Mouse (Mus musculus): ENCODE results near the gene Gm17482. TPM values are rescaled to one million over a fixed set of nuclear protein-coding genes. Genes with fewer than 3 reads are reported as not detected.

The Gm17482 gene
- total and polyA plus RNA-seq, 3 experiments, result not detected

DNA sequence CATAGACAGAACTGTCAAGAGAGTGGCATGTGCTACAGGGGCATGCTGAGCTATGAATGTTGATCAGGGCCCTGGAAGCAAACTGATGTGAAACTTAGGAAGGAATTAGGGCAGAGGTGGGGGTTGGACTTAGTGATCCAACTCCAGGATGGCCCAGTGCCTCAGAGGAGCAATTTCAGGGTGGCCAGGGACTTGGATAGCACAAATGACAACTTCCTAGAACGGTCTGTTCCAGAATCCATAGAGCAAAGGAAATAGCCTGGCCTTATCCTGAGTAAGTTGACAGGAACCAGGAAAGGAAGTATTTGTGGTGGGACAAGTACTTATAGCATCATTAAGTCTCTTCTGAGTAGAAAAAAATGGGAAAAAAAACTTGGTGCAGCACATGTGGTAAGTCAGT, 5.4 kb downstream of the Gm17482 start:
- no peak overlapping the region for H3K27ac ChIP-seq (ENCODE audit: control insufficient read depth, low read depth, low read length)
- H3K9ac ChIP-seq (ENCODE audit: control insufficient read depth, low read depth, low read length, poor library complexity, severe bottlenecking), result no peak overlapping the region
- DNase-seq (ENCODE audit: low read depth, low spot score), result no peak
- no peaks in the 10 kb centered on the region for H3K27me3 ChIP-seq (ENCODE audit: control insufficient read depth in 1 of 2, insufficient read depth in 2 of 2, low read length in 2 of 2)
- H3K4me1 ChIP-seq (ENCODE audit: control insufficient read depth in 1 of 2, insufficient read depth in 2 of 2, low read length in 2 of 2), result no peaks in the 10 kb centered on the region
- H3K4me3 ChIP-seq (ENCODE audit: control insufficient read depth in 1 of 2, insufficient read depth in 1 of 2, low read depth in 2 of 2, low read length in 2 of 2), result no peak overlapping the region
- H3K79me2 ChIP-seq (ENCODE audit: control insufficient read depth, insufficient read depth, low read length, poor library complexity), result no peaks in the 10 kb centered on the region
- TF ChIP-seq JUND (IDR thresholded peaks at IDR 0.05; ENCODE audit: low read depth, low read length) (no peak), TBP (IDR thresholded peaks at IDR 0.05; ENCODE audit: low read depth, low read length) (no peak), USF2 (IDR thresholded peaks at IDR 0.05; ENCODE audit: borderline replicate concordance in 1 of 2, insufficient read depth in 1 of 2, low read depth in 1 of 2, low read length in 2 of 2) (no peak), ETS1 (IDR thresholded peaks at IDR 0.05; ENCODE audit: low read depth, low read length) (no peak), GATA1 (IDR thresholded peaks at IDR 0.05; ENCODE audit: low read depth, low read length) (no peak), USF1 (IDR thresholded peaks at IDR 0.05; ENCODE audit: low read depth, low read length) (no peak), E2F4 (IDR thresholded peaks at IDR 0.05; ENCODE audit: borderline replicate concordance, low read depth, low read length) (no peak), ZMIZ1 (IDR thresholded peaks at IDR 0.05; ENCODE audit: low read depth, low read length) (no peak), EP300 (IDR thresholded peaks at IDR 0.05; ENCODE audit: low read depth in 1 of 2, low read length in 2 of 2) (no peak), MYC (IDR thresholded peaks at IDR 0.05; ENCODE audit: low read depth, low read length) (no peak)
- H3K36me3 ChIP-seq (ENCODE audit: control insufficient read depth in 1 of 2, insufficient read depth in 2 of 2, low read length in 2 of 2), result no peaks in the 10 kb centered on the region
- H3K9me3 ChIP-seq (replicated peaks; ENCODE audit: insufficient read depth, low read length), result no peaks in the 10 kb centered on the region

DNA sequence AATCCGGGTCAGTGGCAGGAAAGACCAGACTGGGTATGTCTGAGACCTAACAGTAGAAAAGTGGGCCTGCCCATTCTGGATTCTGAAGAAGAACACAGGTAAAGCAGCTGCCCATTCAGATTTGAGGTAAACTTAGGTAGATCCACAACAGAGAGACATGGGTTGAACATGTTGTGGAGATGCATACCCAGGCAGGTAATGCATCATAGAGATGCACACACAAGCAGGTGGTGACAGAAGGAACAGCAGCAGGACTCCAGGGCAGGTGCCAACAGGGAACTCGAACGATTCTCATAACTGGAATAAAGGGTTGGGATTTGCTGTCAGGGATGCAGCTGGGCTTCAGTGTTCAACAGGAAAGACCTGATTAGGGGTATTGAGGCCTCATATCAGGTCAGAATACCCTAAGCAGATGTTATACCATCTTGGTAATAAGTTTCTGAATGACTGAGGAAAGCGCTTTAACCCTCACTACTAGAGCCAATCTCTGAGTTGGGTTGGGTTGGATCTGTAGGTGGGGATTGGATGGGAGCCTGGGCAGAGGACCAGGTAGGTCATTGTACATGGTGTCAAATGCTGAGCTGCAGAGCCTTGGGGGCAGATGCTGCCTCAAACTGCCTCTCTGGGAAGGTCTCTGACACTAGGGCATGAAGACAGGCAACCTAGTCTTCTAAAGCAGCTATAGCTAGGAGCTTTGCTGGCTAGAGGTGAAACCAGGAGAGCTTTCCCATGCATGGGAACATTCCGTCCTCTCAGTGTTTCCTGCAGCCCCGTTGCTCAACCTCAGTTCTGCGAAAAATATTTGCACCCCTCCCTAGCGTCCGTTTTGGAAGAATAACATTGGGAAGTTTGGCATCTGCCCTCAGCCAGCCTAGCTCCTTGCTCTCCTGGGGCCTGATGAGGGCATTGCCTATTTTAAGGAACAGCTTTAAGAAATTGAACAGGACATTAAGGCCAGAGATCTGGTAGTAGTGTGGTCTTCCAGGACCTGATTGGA, 11.2 kb downstream of the Gm17482 start:
- no peak for DNase-seq (ENCODE audit: low read depth, low spot score)
- H3K9ac ChIP-seq (ENCODE audit: control insufficient read depth, low read depth, low read length, poor library complexity, severe bottlenecking), result no peak overlapping the region
- no peak overlapping the region for H3K4me3 ChIP-seq (ENCODE audit: control insufficient read depth in 1 of 2, insufficient read depth in 1 of 2, low read depth in 2 of 2, low read length in 2 of 2)
- no peaks in the 10 kb centered on the region for H3K9me3 ChIP-seq (replicated peaks; ENCODE audit: insufficient read depth, low read length)
- no peaks in the 10 kb centered on the region for H3K36me3 ChIP-seq (ENCODE audit: control insufficient read depth in 1 of 2, insufficient read depth in 2 of 2, low read length in 2 of 2)
- H3K4me1 ChIP-seq (ENCODE audit: control insufficient read depth in 1 of 2, insufficient read depth in 2 of 2, low read length in 2 of 2), result no peaks in the 10 kb centered on the region
- H3K27ac ChIP-seq (ENCODE audit: control insufficient read depth, low read depth, low read length), result no peak overlapping the region
- TF ChIP-seq KAT2A (conservative IDR thresholded peaks at IDR 0.05; ENCODE audit: low read depth, low read length) (no peak), ZC3H11A (IDR thresholded peaks at IDR 0.05; ENCODE audit: low read depth, low read length) (no peak), ETS1 (IDR thresholded peaks at IDR 0.05; ENCODE audit: low read depth, low read length) (no peak), POLR2AphosphoS2 (IDR thresholded peaks at IDR 0.05; ENCODE audit: low read length) (no peak)
- no peaks in the 10 kb centered on the region for H3K79me2 ChIP-seq (ENCODE audit: control insufficient read depth, insufficient read depth, low read length, poor library complexity)
- H3K27me3 ChIP-seq (ENCODE audit: control insufficient read depth in 1 of 2, insufficient read depth in 2 of 2, low read length in 2 of 2), result peaks cover 2% of the 10 kb centered on the region in 2 experiments
